Mouse (Mus musculus) mesoderm, embryonic 11.5 days (tissue): ENCODE measurements at regions not wholly inside any gene's neighbourhood (a gene's known extent, or its start where the extent isn't known, plus 50 kb on each side); places are given as distances from the start of the nearest gene placed in this dataset.

ENCODE experiments used
- DNase-seq: peaks from one replicate; pipeline ENCODE4 v3.0.0-alpha.2; 2012; ENCODE audit warnings: low read depth, low spot score

DNA sequence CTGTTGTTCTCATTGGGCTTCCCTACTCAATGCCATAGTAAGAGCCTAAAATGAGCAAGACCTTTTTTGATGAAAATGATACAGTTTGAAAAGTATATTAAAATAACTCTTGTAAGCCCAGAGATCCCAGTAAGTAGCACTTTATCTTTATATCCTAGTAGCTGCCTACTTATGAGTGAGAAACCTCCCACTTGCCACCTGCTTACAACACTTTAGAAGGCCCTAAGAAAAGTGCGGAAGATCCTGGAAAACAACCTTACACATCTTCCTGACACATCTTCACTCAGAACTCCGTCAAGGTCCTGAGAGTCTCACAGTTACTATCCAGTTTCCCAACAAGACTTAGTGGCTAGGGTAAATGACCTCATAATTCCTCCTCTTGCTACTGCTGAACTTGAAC, 759.0 kb upstream of the Ptprd start:
- no peak for DNase-seq

DNA sequence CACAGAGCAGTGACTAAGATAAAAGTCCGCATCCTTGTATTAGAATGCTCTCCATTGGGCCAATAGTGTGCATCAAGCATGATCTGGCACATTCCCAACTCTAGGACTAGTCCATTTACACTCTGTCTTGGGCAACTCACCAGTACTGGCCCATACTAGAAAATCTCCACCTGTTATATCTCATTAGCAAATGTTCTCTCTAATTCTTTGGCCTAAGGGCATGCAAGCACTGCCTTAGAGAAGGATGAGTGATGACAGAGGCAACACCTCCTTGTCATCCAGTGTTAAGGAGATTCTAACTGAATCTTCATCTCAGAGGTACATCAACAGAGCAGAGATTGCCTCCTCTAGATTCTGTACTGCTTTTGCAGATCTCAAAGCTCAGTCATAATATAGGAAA, 731.8 kb upstream of the Ptprd start:
- no peak for DNase-seq

DNA sequence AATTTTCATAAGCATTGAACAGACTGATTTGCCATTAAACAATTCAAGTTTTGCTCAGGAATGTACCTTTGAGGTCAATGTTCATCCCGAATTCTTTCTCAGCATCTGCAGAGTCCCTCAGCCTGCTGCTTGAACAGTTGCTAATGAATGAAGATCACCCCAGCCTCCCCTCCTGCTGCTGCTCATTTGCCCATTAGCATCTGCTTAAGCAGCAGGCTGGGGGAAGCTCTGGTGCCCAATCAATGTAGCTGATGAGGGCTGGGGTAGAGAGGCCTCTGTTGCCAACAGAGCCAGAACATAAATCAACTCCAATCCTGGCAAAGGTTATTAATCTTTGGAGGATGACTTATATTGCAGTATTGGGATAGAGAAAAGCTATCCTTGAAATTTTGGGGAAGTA, 715.4 kb upstream of the Ptprd start:
- DNase-seq, result peak; percentile 12

DNA sequence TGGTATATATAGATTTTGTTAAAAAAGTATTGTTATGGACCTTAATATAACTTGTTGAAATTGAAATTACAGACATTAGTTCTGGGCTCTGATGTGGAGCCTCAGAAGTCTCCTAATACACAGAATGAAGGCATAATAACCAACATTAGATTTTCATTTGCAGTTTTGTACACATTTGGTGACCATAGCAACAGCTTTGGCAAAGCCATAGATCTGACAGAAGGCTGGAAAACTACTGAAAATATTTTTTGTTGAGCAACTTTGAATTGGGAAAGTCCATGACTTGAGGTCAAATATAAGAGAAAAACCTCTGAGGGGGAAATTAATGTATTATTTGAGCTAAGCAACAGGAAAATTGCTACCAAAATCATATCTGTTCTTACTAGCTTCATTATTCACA, 712.3 kb upstream of the Ptprd start:
- DNase-seq, result no peak
